Mouse (Mus musculus): ENCODE measurements around the gene Ccm2. TPM values are rescaled to one million over a fixed set of nuclear protein-coding genes. Genes with fewer than 3 reads are reported as not detected.

Gene Ccm2
- total RNA-seq, 2 experiments from 2014 or later: 41.7 to 60.2 TPM

DNA sequence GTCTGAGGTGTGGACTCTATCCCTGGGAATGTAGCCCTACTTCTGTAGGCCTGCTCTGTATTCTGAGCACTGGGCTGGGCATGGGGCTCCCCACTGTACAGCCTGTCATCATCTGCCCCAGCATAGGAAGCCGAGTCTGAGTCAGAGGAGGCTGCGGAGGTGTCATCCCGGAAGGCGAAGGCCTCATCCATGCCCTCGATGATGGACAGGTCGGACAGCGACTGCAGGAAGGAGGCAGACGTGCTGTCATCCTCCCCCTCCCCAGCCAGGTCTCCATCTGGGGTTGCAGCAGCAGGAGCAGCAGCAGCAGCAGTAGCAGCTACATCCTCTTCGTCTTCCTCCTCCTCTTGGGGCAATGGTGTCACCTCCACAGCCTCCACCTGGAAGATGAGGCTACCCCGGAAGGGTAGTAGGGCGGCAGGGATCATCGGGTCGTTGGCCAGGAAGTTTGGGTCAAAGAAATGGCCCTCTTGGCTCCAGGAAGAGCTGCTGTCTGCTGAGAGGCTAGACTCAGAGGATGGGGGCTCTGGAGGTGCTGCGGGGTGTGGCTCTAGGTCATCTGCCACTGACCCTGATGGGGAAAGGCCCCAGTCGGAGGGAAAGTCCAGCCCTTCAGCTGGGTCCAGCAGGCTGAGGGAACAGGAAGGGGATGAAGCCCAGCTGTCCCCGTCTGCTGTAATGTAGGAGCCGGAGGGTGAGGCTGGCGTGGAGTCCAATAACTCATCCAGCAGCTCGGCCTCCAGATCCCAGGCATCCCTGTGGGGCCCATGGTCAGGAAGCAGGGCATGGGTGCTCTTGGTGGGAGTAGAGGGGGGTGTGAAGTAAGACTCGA, 55.2 kb downstream of the Ccm2 start:
- no peak for DNase-seq (ENCODE audit: low spot score in 2 of 2)

DNA sequence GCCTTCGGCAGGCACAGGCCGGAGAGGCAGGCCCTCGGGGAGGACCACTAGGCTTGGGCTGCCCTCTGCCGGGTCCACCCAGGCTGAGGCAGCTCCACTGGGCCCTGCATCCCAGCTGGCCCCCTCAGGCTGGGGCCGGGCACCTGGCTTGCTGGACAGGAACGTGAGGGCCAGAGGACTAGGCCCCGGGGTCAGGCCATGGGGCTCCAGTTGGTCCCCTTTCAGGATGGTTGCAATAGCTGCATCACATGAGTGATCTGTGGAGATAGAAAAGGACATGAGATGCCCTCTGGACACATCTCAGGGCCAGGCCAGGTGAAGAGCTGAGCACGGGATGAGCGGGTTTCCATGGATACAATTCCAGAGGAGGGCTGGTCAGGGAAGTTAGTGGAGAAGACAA, 56.0 kb downstream of the Ccm2 start:
- no peak for DNase-seq (ENCODE audit: low spot score in 2 of 2)

GRCm38 (mm10) chr11:6603224-6603623, 56.5 kb downstream of the Ccm2 start:
- DNase-seq (ENCODE audit: low spot score in 2 of 2): no peak

DNA sequence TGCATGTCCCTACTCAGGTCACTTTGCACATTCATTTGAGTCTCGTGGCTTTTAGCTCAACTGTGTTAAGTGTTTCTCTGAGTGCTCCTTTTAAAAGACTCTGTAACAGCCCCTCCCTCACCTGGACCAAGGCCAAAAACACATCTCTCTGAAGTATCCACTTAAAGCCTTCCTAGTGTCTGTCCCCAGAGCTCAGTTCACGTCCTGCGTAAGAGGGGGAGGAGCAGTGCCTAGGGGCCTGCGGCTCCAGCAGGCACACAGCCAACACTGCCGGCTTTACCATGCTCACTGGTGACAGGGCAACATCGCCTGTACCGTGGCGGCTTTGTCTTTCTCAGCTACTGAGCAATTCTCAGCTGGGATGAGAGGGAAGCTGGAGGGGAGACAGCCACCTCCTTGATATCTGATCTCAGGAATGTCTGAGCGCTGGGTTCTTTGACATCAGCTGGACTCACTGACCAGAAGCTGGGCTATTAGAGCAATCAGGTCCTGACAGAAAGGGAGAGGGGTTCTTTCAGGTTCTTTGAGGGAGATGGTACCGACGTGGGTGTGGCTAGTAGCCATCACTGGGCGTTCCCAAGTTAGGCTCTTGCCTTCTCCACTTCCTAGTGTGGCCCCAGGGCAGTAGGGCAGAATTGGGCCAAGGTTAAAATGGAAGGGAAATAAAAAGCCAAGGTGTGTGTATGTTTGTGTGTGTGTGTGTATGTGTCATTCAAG, 57.4 kb downstream of the Ccm2 start:
- DNase-seq (ENCODE audit: low spot score in 2 of 2): no peak

DNA sequence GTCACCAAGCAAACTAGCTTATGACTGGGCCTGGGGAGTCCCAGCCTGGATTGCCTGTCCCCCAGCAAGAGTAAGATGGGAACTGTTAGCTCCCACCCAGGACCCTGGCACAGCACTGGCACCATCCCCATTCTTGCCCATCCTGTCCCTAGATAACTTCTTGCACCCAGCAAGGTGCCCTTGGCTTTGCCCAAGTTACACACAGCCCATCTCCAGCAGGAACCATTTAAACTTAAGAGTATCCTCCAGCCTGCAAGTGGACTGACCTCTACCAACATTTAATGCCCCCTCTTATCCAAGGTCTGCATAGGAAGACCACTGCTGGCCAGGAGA, 57.9 kb downstream of the Ccm2 start:
- DNase-seq (ENCODE audit: low spot score in 2 of 2): no peak

- DNase-seq (ENCODE audit: low spot score in 2 of 2): no peak
These were observed 58.4 kb downstream of the Ccm2 start for GRCm38 (mm10) chr11:6605021-6605481.

DNA sequence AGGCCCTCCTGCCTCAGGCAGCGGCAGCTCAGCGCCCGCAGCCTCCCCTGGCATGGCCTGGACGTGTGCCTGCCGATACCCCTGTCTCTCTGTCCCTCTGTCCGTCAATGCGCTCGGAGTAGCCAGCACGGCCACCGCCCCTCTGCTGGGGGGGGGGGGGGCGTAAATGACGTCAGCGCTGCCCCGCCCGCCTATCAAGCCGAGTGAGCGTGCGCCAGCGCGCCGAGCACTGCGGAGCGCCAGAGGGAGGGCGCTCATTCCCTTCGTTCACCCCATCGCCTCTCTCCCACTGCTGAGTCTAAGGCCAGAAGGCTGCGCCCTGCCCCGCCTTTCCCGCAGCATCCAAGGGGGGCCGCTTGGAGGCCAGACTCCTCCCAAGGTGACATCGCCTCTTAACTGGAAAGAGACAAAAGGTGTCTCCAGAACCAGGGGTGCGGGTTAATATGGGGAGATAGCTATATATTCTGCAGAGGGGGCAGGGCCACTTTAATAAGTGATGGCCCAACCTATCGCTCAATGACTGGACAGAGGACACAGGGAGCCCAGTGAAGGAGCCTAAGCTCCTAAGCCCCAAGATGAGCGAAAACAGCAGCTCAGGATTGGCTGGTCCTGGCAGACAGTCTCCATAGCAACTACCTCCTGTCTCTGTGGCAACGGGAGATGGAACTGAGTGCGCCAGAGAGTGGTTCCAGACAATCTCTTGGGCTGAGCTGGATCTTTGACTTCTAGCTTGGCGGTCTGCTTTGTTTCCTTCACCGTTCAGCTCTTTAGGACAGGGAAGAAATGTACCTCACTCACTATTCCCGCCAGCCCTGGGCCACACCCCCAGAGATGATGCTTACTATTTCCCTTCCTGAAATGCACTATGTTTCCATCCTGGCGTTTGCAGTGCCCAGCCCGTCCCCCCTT, 59.1 kb downstream of the Ccm2 start, which contains the start of gene Nacad:
TSS of gene Nacad (minus strand) at position 563 of the 909 bp plus-strand sequence.
- DNase-seq (ENCODE audit: low spot score in 2 of 2): no peak

DNA sequence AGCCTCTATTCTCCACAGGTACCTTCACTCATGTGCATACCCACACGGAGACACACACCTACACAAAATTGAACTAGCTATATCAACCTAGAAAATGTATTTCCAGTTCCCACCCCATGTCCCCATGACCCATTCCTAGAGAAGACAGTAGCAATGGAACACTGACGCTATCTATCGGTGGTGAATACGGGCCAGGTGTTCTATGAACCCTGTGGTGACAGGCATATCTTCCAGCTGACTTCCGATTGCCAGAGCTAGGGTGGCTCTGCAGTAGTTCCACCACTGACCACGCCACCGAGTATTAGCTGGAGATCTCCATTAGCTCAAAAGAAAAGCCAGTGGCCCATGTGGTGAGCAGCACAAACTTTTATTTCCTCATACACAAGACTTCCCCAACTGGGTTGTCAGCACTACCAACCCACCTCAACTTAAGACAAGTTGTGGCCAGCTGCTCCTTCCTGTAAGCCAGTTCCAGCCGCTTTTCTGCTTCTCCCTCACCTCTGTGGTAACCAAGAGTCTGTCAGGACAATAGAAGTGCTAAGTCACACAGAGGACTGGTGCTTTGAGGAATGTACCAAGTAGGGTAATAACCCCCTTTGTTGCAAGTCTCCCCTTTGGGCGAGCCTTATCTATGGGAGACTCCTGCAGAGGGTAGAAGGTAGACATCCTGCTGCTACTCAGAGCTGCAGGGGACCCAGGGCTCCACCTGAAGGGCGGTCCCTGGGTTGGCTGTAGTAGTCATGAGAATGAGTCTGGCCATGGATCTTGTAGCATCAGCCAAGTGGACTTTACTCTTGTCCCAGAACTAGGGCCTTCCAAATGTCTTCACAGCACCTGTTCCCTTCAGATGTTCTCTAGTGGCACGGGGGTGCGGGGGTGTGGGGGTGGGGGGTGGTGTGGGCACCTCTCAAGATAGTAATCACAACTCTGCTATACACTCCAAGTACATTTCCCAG, 68.8 kb downstream of the Ccm2 start:
- no peak for DNase-seq (ENCODE audit: low spot score in 2 of 2)

DNA sequence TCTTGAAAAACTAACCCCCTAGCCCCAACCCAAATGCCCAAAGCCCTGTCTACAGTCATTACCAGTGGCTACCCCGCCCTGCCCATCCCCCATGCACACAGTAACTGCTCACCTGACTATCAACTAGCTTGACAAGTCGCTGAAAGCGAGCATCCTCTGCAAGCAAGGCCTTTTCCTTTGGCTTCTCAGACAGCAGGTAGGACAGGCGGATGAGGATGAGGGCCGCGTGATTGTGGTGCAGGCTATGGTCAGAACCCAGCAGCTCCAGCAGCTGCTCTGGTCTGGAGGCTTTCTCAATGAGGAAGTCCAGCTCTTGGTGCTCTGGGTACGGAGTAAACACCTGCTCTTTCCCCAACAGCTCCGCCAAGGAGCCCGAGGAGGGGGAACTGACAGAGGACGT, 77.0 kb downstream of the Ccm2 start:
- no peak for DNase-seq (ENCODE audit: low spot score in 2 of 2)

DNA sequence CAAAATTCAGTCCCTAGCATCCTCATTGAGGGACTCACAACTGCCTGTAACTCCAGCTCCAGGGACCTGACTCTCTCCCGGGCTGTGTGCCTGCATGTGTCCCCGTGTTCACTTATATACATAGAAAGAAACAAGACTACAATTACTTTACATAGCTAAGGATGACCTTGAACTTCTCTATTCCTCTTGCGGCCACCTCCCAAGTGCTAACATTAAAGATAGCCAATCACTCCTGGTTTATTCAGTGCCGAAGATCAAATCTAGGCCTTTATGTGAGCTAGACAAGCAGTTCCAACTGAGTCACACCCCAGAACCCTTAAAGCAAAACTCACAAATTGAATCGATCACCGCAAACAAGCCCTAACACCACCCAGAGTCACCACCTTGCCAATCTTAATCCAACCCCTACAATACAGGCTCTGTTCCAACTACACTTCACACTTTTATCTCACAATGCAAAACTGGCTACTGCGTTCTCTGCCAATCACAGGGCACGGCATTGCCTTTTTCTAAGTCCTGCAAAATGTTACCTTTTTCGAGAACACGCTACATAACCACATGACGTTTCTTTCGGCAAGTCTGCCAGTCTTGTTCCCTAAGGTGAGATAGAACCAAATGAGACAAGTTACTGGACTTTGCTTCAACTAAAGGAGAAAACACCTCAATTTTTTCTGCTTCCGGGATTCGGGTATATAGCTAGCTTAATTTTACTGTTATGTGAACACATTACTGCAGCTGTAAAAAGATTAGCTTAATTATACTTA, 78.1 kb downstream of the Ccm2 start:
- no peak for DNase-seq (ENCODE audit: low spot score in 2 of 2)

DNA sequence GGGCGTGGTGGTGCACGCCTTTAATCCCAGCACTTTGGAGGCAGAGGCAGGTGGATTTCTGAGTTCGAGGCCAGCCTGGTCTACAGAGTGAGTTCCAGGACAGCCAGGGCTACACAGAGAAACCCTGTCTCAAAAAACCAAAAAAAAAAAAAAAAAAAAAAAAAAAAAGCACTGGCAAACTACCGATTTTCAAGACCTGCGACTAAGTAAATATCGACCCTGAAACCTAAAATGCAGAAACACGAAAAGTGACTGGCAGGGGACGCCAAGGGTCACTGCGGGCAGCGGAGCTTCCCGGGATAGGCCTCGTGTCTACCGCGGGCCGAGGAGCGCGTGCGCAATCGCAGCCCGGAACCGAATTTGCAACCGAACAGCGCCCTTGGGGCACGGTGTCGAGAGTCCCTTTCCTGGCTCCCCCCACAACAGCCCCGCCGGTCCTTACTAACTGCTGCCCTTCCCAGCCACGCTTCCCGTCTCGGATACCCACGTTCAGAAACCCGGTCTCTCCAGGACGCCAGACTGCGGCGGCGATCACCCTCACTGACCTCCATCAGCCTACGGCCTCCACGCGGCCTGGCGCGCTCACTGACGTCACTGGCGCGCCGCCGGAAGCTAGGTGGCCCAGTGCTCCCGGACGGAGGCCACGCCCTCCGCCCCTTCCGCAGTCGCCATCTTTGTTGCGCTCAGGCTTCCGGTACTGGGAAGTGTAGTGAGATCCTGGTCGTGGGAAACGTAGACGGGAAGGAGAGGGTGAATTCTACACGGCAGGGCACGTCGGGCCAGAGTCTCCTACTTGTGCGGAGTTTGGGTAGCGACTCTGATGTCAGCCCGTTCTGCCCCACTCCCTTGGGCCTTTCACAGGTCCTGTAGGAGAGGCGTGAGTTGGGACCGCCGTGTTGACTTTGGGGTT, 79.0 kb downstream of the Ccm2 start, which contains the start of gene Tbrg4:
TSS of gene Tbrg4 (minus strand) at position 590 of the 910 bp plus-strand sequence.
- DNase-seq (ENCODE audit: low spot score in 2 of 2): peak; percentile 89 to 90

GRCm38 (mm10) chr11:6626388-6626772, 79.7 kb downstream of the Ccm2 start:
- no peak for DNase-seq (ENCODE audit: low spot score in 2 of 2)

- no peak for DNase-seq (ENCODE audit: low spot score in 2 of 2)
These were observed 81.0 kb downstream of the Ccm2 start for GRCm38 (mm10) chr11:6627731-6628130.

GRCm38 (mm10) chr11:6628568-6628967, 81.9 kb downstream of the Ccm2 start:
- DNase-seq (ENCODE audit: low spot score in 2 of 2): peak; percentile 42 to 47

GRCm38 (mm10) chr11:6629655-6630054, 83.0 kb downstream of the Ccm2 start:
- DNase-seq (ENCODE audit: low spot score in 2 of 2): no peak

DNA sequence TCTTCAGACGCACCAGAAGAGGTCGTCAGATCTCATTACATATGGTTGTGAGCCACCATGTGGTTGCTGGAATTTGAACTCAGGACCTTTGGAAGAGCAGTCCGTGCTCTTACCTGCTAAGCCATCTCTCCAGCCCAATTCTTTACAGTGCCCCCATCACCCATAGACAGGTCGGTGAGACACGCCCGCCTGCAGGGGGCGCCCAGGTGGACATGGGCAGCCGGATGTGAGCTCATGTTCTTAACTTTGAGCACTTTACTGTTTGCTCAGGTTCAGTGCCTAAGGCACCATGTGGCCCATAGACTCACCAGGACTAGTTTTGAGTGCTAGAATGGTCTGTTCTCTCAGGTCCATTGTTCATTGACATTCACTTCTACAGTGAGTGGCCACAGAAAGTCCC, 89.5 kb downstream of the Ccm2 start:
- no peak for DNase-seq (ENCODE audit: low spot score in 2 of 2)

DNA sequence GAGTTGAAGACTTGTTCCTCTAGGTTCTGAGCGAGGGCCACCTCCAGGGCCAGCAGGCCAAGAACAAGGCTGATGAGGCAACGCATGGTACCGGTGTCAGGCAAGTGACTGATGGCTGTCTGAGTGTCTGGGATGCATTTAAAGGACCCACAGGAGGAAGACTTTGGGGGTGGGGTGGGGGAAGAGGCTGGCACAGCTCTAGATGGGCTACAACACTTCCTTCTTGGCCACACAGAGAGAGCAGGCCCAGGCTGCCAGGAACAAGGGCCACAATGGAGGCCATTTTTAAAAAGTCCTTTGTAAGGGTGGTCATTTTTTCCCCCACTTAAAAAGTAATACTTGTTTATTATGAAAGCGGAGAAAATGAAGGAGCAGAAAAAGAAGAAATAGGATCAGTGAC, 91.8 kb downstream of the Ccm2 start, which contains the start of gene Wap:
TSS of gene Wap (minus strand) at position 101 of the 400 bp plus-strand sequence.
- no peak for DNase-seq (ENCODE audit: low spot score in 2 of 2)

DNA sequence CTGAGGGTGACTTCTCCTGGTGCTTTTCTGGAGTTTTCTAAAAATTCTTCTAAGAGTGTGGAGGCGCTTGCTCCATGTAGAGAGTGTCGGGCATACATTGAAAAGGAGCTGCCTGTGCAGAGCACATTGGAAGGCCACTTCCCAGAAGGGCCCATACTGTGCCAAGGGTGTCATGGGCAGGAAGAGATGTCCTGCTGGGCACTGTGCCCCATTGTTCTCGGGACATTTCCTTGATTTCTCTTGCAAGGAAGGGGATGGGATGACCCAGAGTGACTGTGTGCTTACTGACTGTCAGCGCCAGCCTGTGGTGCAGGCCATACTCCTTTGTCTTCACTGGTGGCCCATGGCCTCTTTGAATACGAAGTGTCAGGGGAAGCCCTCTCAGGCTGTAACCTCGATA, 92.4 kb downstream of the Ccm2 start:
- no peak for DNase-seq (ENCODE audit: low spot score in 2 of 2)
